Mouse (Mus musculus): ENCODE data around the gene Fcrla.

DNA sequence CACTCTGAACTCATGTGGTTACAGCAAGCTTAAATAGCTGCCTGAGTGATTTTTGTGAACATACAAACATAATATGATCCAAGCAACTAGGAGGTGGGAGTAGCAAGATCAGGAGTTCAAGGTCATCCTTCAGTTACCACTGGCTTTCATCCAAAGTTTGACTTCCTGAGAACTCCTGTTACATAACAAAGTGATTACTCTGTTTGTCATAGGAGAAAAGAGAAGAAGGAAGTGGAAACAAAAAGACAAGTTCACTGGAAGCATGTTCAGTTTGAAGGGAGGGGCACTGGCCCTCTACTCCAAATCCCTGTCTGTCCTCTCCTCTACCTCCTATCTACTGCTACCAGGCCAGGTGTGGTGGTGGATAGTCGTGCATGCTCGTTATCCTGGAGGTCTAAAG, 32.4 kb upstream of the Fcrla start:
- TF ChIP-seq EP300 (IDR thresholded peaks at IDR 0.05) (0 out of 2 replicates have a peak, but pooled peaks have one; percentile 18), CTCF (IDR thresholded peaks at IDR 0.05) (no peak)
